Mouse (Mus musculus): Measurements from ENCODE around the gene Gm43552. TPM values are rescaled to one million over a fixed set of nuclear protein-coding genes. Genes with fewer than 3 reads are reported as not detected.
A peak's percentile ranks its signal among the peaks of the same experiment; 100 is the strongest.

Gene Gm43552
- polyA plus RNA-seq, 1 experiment from 2014 or later, result not detected

- H3K9me3 ChIP-seq (ENCODE audit: low read length), result no peaks in the 10 kb centered on the region
- peaks cover 29% of the 10 kb centered on the region for H3K36me3 ChIP-seq (ENCODE audit: insufficient read depth, low read length)
- H3K27ac ChIP-seq (ENCODE audit: low read length), result no peak overlapping the region
- TF ChIP-seq CTCF (IDR thresholded peaks at IDR 0.05) (no peak), EP300 (IDR thresholded peaks at IDR 0.05) (no peak)
- 81% methylated on average over 12 of the region's 12 CpGs for WGBS
- no peaks in the 10 kb centered on the region for H3K27me3 ChIP-seq (replicated peaks; ENCODE audit: insufficient read depth, low read length)
- ATAC-seq (no peak), DNase-seq (ENCODE audit: low spot score) (no peak)
- H3K4me3 ChIP-seq (ENCODE audit: low read depth, low read length), result no peak overlapping the region
- H3K4me2 ChIP-seq (replicated peaks; ENCODE audit: low read depth, low read length), result no peak overlapping the region
- H3K4me1 ChIP-seq (ENCODE audit: insufficient read depth, low read depth, low read length), result no peaks in the 10 kb centered on the region
- no peak overlapping the region for H3K9ac ChIP-seq (replicated peaks; ENCODE audit: low read depth)
These were observed 84.6 kb downstream of the Gm43552 start for GRCm38 (mm10) chr5:65407989-65408388.

- Histone ChIP-seq H3K27me3 (replicated peaks; ENCODE audit: insufficient read depth, low read length) (no peaks in the 10 kb centered on the region), H3K4me1 (ENCODE audit: insufficient read depth, low read depth, low read length) (no peaks in the 10 kb centered on the region), H3K4me3 (ENCODE audit: low read depth, low read length) (no peak overlapping the region), H3K36me3 (ENCODE audit: insufficient read depth, low read length) (peaks cover 28% of the 10 kb centered on the region), H3K27ac (ENCODE audit: low read length) (no peak overlapping the region), H3K9ac (replicated peaks; ENCODE audit: low read depth) (no peak overlapping the region), H3K9me3 (ENCODE audit: low read length) (no peaks in the 10 kb centered on the region), H3K4me2 (replicated peaks; ENCODE audit: low read depth, low read length) (no peak overlapping the region)
- DNase-seq (ENCODE audit: low spot score) (peak; percentile 87), ATAC-seq (peak; percentile 80)
- TF ChIP-seq CTCF (IDR thresholded peaks at IDR 0.05) (peak; percentile 97), EP300 (IDR thresholded peaks at IDR 0.05) (no peak)
- 21% methylated on average over 2 of the region's 2 CpGs for WGBS
These were observed 91.2 kb downstream of the Gm43552 start for GRCm38 (mm10) chr5:65401251-65401994.

- no peak for DNase-seq (ENCODE audit: low spot score)
- peaks cover 8% of the 10 kb centered on the region; the same call in 1 of the 2 replicates for H3K36me3 ChIP-seq (ENCODE audit: insufficient read depth, low read length)
- TF ChIP-seq EP300 (IDR thresholded peaks at IDR 0.05) (no peak), CTCF (IDR thresholded peaks at IDR 0.05) (no peak)
These were observed 98.2 kb downstream of the Gm43552 start for GRCm38 (mm10) chr5:65394425-65394824.

GRCm38 (mm10) chr5:65391753-65392152 lies 100.9 kb downstream of the Gm43552 start:
- Histone ChIP-seq H3K4me3 (ENCODE audit: low read depth, low read length) (peak overlapping the region; percentile 94), H3K9me3 (ENCODE audit: low read length) (no peaks in the 10 kb centered on the region), H3K36me3 (ENCODE audit: insufficient read depth, low read length) (peaks cover 12% of the 10 kb centered on the region; the same call in 1 of the 2 replicates), H3K27me3 (replicated peaks; ENCODE audit: insufficient read depth, low read length) (no peaks in the 10 kb centered on the region), H3K4me1 (ENCODE audit: insufficient read depth, low read depth, low read length) (peaks cover 6% of the 10 kb centered on the region; the same call in 1 of the 2 replicates), H3K9ac (replicated peaks; ENCODE audit: low read depth) (peak overlapping the region; percentile 73), H3K4me2 (replicated peaks; ENCODE audit: low read depth, low read length) (peak overlapping the region; percentile 64), H3K27ac (ENCODE audit: low read length) (peak overlapping the region; percentile 93)
- WGBS, result 3% methylated on average over 12 of the region's 12 CpGs
- DNase-seq (ENCODE audit: low spot score) (peak; percentile 55), ATAC-seq (peak; percentile 63)
- TF ChIP-seq CTCF (IDR thresholded peaks at IDR 0.05) (no peak), EP300 (IDR thresholded peaks at IDR 0.05) (no peak)

More at GRCm38 (mm10) chr5:65394425-65394824, 98.2 kb downstream of the Gm43552 start:
- 90% methylated on average over 7 of the region's 7 CpGs for WGBS
- H3K4me1 ChIP-seq (ENCODE audit: insufficient read depth, low read depth, low read length), result peaks cover 6% of the 10 kb centered on the region; the same call in 1 of the 2 replicates
- H3K4me2 ChIP-seq (replicated peaks; ENCODE audit: low read depth, low read length), result no peak overlapping the region
- no peak overlapping the region for H3K27ac ChIP-seq (ENCODE audit: low read length)
- H3K4me3 ChIP-seq (ENCODE audit: low read depth, low read length), result no peak overlapping the region
- no peaks in the 10 kb centered on the region for H3K27me3 ChIP-seq (replicated peaks; ENCODE audit: insufficient read depth, low read length)
- no peak overlapping the region for H3K9ac ChIP-seq (replicated peaks; ENCODE audit: low read depth)
- no peak for ATAC-seq
- H3K9me3 ChIP-seq (ENCODE audit: low read length), result no peaks in the 10 kb centered on the region

GRCm38 (mm10) chr5:65390648-65391644 lies 101.7 kb downstream of the Gm43552 start, which contains the start of the genes Rpl9 and Lias:
Gene Rpl9 (minus strand): TSS chr5:65391444.
Gene Lias (plus strand): TSS chr5:65391497.
- H3K36me3 ChIP-seq (ENCODE audit: insufficient read depth, low read length), result peaks cover 12% of the 10 kb centered on the region; the same call in 1 of the 2 replicates
- peaks cover 6% of the 10 kb centered on the region; the same call in 1 of the 2 replicates for H3K4me1 ChIP-seq (ENCODE audit: insufficient read depth, low read depth, low read length)
- peak within 1 kb of the TSS; percentile 99 for H3K9ac ChIP-seq (replicated peaks; ENCODE audit: low read depth)
- WGBS, result under 1% methylated on average over 79 of the region's 83 CpGs
- H3K4me3 ChIP-seq (ENCODE audit: low read depth, low read length), result peak within 1 kb of the TSS; percentile 94
- TF ChIP-seq CTCF (IDR thresholded peaks at IDR 0.05) (no peak), EP300 (IDR thresholded peaks at IDR 0.05) (peak; percentile 42; the same call in 1 of the 2 replicates)
- peak; percentile 96 for ATAC-seq
- DNase-seq (ENCODE audit: low spot score), result peak; percentile 97
- H3K4me2 ChIP-seq (replicated peaks; ENCODE audit: low read depth, low read length), result peak within 1 kb of the TSS; percentile 67
- peak within 1 kb of the TSS; percentile 93 for H3K27ac ChIP-seq (ENCODE audit: low read length)
- H3K27me3 ChIP-seq (replicated peaks; ENCODE audit: insufficient read depth, low read length), result no peaks in the 10 kb centered on the region
- H3K9me3 ChIP-seq (ENCODE audit: low read length), result no peaks in the 10 kb centered on the region
